Mouse (Mus musculus) adrenal gland, adult 2 months (tissue): ENCODE measurements at regions not wholly inside any gene's neighbourhood (a gene's known extent, or its start where the extent isn't known, plus 50 kb on each side); places are given as distances from the start of the nearest gene placed in this dataset.
A peak's percentile ranks its signal among the peaks of the same experiment; 100 is the strongest.

Experiments
- DNase-seq: peaks from one replicate; pipeline ENCODE4 v3.0.0; 2021

DNA sequence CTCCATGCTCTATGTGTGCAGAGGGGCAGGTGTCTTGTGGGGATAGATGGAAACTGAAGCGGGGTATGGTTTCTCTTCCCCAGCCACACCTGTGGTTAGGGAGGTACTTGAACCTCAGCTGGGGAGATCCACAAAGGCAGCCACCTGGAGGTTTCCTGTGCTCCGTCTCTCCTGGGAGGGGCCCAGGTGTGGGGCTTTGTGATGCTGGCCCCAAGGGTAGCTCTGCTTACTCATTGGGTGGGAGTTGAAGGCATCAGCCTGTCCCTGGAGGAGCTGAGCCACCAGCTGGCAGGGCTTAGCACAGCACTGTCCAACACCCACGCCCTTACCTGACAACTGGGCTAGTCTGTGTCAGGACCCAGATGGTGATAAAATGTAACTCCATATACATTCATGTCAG is 81.4 kb downstream of the Lhx2 start:
- no peak for DNase-seq

DNA sequence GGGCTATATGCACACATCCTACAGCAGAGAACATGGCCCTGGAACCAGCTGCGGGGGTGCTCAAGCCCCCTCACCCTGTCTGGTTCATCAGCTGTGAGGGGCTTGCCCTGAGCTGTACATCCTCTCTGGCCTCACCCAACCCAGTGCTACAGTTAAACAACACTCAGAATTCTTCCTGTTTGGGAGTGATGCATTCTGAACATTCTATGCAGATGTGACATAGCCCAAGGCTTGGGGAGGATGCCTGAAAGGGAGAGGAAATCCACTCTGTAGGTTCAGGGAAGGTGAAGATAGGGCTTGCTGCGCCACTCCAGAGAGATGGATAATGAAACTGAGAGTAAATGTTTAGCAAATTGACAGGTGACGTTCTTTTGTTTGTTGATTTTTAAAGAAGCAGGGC is 83.3 kb downstream of the Lhx2 start:
- DNase-seq, result no peak

DNA sequence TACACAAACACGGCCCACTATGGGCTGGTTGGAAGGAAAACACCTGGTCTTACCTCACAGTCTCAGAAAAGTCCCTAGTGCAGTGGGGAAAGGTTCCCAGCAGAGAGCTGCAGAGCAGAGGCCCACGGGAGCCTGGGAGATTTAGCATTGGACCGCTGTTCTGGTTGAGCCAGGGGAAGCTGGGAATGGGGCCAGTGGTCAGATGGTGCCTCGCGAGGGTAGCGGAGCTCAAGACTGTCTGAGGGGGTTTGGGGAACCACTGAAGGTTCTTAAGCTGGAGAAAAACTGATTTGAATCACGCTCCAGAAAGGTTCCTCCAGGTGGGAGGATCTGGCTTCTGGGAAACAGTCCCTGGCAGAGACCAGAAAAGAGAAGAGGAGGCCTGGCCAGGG is 84.8 kb downstream of the Lhx2 start:
- no peak for DNase-seq

DNA sequence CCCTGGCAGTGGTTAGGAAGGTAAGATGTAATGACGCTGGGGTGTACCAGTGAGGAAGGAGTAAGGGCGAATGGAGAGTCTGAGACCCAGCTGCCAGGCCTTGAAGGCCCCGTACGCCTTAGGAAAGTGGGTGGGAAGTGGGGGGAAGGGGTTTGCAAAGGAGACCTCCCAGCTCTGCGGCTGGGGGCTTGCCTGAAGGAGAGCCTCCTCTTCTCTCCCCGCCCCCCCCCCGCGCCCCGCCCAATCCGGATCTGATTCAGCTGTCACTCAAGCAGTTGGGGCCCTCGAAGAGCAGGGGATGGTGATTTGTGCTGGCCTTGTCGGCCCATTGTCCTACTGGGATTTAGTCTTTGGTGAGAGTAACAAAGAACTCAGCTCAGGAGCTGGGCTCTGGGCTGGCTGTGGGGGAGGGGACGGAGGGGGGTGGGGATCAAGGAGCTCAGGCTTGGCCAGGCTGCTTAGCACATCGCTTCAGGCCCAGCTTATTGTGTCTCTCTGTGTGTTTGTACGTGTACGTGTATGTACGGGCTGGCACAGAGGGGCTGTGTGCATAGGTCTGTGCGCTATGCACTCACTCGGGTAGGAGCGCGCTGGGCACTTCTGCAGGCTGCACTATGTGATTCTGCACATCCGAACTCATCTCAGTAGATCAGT is 85.3 kb downstream of the Lhx2 start:
- no peak for DNase-seq

DNA sequence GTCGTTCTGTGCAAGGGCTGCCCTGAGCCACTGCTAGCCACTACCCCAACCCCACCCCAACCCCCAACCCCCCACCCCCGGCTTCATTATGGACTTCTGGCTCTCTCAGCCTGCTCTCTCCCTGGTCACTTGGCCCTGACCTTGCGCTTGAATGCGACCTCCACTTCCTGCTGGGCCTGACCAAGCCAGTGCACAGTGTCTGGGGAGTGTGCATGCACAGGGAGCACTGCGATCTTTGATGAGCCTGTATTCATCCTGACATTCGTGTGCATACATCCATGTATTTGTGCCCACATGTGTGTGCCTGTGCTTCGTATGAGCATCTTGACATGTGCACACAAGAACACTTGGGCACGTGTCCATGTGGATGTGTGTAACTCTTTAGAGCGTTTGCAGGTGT is 85.9 kb downstream of the Lhx2 start:
- no peak for DNase-seq

DNA sequence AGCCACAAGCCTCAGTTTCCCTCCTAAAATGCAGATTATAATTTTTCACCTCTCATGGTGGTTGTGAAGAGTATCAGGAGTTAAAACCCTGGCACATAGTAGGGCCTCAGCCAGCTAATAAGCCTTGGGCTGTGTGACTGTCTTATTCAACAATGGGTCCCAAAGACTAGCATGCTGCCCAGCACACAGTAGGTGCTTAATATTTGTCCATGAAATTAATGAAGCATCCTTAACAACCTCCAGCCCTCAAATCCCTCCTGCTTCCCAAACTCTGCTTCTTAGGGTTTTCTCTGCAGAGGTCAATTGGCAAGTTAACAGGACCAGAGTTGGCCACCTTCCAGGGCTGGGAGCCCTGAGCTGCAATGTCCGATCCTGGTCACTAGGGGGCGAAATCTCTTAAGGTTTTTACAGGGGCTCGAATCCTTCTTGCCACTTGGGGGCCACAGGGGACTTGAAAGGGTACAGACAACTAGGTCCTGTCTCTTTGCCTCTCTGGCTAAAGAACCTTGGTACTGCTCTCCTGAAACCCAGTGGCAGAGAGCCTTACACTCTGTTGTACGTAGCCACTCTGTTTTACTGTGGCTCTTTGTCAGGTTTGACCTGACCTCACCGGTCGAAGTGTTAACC is 81.6 kb upstream of the Nek6 start:
- DNase-seq, result peak; percentile 87

DNA sequence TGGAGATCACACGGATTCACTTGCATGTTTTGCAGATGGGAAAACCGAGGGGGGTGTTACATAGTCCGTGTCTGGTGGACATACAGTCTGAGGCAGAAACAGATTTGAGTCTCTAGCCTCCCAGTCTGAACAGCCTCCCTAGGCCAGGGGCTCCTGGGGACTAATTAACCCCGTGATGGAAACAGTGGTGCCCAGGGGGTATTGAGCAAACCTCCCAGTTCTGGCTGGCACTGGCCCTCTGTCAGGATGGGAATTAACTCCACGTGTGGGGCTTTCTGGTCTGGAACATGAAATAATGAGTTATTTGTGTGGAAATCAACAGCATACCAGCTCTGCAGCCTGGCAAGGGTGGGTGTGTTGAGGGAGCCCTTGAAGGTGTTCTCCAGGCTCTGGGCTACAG is 79.9 kb upstream of the Nek6 start:
- no peak for DNase-seq

DNA sequence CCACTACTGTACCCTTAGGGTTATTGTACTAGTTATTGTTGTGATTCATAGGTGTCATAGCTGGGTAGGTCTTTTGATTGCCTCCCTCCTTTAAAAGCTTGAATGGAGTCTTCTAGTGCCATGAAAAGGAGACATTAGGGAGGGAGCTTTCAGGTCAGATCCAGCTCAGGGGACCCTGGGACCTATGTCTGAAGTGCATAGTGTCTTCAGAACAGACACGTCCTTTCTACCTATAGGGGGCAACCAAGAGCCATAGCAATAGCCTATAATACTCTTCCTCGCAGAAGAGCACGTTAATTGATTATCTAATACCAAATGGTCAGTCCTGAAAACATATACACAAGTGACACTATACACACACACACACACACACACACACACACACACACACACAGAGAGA is 77.7 kb upstream of the Nek6 start:
- no peak for DNase-seq

DNA sequence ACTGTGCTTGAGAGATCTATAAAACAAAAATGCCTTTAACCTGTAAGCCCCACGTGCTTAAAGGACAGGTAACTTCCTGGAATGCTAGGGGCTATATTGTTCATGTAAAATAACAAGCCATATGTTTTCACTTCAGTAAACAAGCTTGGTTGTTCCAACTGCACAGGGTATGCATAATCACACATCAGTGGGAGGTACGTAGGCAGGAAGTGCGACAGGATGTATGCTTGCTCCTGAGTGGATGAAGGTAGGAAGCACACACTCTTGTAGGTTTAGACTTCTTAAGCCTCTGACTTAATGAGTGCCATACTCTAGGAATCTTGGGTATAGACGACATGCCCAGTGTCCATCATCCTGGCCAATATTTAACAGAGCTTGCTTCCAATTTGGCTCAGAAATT is 74.7 kb upstream of the Nek6 start:
- DNase-seq, result no peak

DNA sequence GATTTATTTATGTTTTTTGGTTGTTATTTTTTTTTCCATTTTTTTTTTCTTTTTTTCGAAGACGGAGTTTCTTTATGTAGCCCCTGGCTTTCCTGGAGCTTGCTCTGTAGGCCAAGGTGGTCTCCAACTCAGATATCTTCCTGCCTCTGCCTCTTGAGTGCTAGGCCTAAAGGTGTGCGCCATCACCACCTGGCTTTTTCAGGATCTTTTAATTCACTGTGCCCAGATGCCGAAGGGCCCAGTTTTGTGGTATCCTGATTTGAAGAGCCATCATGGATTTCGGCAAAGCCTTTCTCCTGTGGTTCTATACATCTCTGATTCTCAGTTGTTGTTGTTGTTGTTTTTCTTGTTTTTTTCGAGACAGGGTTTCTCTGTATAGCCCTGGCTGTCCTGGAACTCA is 72.3 kb upstream of the Nek6 start:
- DNase-seq, result no peak

DNA sequence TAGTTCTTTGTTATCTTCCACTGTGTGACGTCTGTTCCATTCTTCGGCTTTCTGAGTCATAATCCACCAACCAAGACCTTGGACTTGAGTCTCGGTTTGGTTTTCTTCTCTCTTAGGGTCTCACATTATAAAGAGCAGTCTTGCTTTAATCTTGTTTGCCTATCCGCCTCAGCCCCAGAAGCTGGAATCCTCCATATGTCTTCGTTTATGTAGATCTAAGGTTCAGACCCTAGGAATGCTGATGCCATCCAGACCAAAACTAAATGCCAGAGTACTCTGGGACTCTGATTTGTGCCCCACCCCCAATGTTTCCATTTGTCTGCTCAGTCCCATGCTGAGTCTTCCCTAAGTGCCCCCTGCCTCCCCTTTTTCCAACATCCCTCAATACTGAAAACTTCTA is 71.5 kb upstream of the Nek6 start:
- no peak for DNase-seq

DNA sequence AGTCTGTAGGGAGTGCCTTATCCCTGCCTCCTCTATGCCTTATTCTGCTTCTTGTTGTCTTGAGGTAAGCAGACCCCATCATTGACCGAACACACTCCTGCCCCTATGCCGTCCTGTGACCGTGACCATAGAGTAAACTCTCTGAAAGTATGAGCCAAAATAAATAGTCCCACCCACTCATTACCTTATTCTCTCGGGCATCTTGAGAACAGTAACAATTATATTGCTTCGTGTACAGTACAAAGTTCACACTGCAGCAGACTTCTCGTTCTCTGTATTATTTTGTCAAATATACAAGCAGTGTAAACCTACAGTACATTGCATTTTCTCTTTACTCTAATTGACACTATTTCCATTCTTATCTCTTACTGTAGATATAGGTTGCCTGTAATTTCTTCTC is 62.4 kb upstream of the Nek6 start:
- no peak for DNase-seq

DNA sequence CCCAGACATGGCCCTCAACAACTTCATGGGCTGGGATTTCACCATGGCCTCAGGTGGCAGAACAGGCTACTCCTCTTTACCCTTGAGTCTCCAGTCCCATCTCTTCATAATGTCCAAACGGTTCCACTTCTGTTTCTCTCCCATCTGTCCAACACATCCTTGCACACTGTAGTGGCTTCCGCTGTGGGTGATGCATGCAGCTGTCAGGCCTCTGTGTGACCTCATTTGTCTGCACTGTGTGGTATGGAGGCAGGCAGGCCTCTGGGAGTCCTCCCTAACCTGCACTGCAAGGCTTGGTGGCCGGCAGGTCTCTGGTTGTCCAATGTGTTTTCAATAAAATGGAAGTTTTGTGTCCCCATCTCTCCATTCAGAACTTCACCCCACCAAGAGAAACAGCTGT is 54.9 kb upstream of the Nek6 start:
- no peak for DNase-seq

DNA sequence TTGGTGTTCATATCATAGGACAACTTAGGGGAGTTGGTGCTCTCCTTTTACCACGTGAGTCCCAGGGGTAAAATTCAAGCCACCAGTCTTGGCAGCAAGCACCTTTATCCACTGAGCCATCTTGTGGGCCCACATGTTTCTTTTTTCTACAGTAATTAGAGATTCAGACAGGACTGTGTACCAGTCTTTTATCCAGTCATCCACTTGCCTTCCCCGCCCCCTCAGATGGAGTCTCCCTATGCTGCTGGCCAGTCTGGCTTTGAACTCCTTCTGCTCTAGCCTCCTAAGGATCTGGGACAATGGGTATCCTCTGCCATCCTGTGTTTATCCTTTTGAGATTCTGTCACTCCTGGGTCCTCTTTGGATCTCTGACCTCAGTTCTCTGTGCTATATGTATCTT is 51.1 kb upstream of the Nek6 start:
- DNase-seq, result no peak

DNA sequence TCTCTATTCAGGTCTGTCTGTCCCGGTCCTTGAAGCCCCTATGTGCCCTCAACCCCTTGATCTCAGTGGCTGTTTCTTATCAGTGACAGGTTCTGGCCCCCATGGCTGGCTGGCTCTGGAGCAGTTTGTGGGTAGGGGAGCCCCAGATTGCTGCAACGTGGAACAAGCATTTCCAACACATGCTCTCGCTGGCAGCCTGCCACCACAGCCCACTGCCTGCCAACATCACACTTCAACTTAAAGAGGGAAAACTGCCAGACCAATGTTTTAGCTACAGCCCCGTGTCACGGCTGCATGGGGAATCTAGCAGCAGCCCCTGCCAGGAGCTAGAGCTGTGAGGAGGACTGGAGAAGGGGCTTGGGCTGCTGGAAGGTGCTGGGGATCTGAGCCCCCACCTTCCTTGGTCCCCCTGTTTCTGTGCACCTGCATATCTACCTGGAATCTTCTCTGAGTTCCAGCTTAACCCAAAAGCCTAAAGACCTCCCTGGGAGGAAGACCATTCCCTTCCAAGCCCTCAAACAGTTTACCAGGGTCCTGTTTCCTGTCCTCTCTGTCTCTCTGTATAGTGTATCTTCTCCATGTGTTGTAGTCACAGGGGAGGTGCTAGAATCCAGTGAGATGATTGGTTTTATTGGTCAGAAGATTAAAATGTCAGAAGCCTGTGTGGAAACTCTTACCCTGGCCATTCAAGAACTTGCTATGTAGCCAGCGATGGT is 50.5 kb upstream of the Nek6 start:
- no peak for DNase-seq
